27 mouse cellular contexts compared by ENCODE assay signal in genomic region chr17:85847756-85848155, GRCm38 (mm10).
DNase-seq lines count a peak whose midpoint lies in the region; ATAC-seq lines count a peak whose summit lies in the region.
"Had no signal": no experiment of that assay in that cellular context is flagged by ENCODE, and none has a peak within 500 bp of the region (broad histone marks: within the 10 kb centered on the region; RNA-seq: fewer than 3 reads in every experiment).

No protein-coding gene starts in this region.

- peak; percentile 38 for DNase-seq in forebrain, embryonic 11.5 days (ENCODE audit: low spot score)
- no peak for DNase-seq in forebrain, embryonic 14.5 days (ENCODE audit: low spot score)
- DNase-seq in midbrain, embryonic 11.5 days (ENCODE audit: low spot score, missing footprints) = peak; percentile 79
- peak; percentile 79 for DNase-seq in forelimb bud, embryonic 11.5 days (ENCODE audit: low read depth, low spot score)
- DNase-seq in spleen, adult 18-20 months = no peak
- no peak for DNase-seq in spleen, adult 12 weeks (ENCODE audit: low spot score)
- DNase-seq: adrenal gland, postnatal 14 days; cerebellum, adult 8-10 months; cerebellum, postnatal 36 days; forebrain, postnatal 0 days; gastrocnemius, postnatal 25 days; heart, adult 2 months; heart, postnatal 36 days; kidney, adult 8-10 months; kidney, postnatal 4 days; liver, embryonic 13.5 days; lung, postnatal 36 days; right cerebral cortex, postnatal 4 days; thymus, adult 18-20 months; thymus, postnatal 36 days had no signal

- no peaks in the 10 kb centered on the region for H3K27me3 ChIP-seq in forebrain, embryonic 11.5 days (ENCODE audit: control insufficient read depth, insufficient read depth, low read length)
- H3K27me3 ChIP-seq in forebrain, embryonic 14.5 days (replicated peaks; ENCODE audit: control insufficient read depth, insufficient read depth, low read length) = no peaks in the 10 kb centered on the region
- H3K27me3 ChIP-seq in midbrain, embryonic 11.5 days (ENCODE audit: control insufficient read depth, insufficient read depth, low read length) = no peaks in the 10 kb centered on the region
- H3K27me3 ChIP-seq in midbrain, embryonic 16.5 days (ENCODE audit: control insufficient read depth, insufficient read depth, low read depth, low read length) = no peaks in the 10 kb centered on the region; the same call in 1 of the 2 replicates
- H3K27me3 ChIP-seq: heart, embryonic 15.5 days; hindbrain, embryonic 15.5 days; liver, embryonic 13.5 days; lung, embryonic 15.5 days; neural tube, embryonic 13.5 days had no signal

- H3K9ac ChIP-seq in forebrain, embryonic 11.5 days (ENCODE audit: low read length) = no peak overlapping the region
- H3K9ac ChIP-seq in forebrain, embryonic 14.5 days (ENCODE audit: low read length) = no peak overlapping the region
- no peak overlapping the region for H3K9ac ChIP-seq in midbrain, embryonic 11.5 days (ENCODE audit: low read length)
- no peak overlapping the region for H3K9ac ChIP-seq in midbrain, embryonic 16.5 days (ENCODE audit: low read depth, low read length)
- H3K9ac ChIP-seq: forebrain, postnatal 0 days; heart, embryonic 15.5 days; hindbrain, embryonic 15.5 days; liver, embryonic 13.5 days; lung, embryonic 15.5 days; neural tube, embryonic 13.5 days had no signal

- ATAC-seq in forebrain, embryonic 11.5 days (replicated peaks; ENCODE audit: low FRiP score) = no peak
- ATAC-seq in forebrain, embryonic 14.5 days = no peak
- no peak for ATAC-seq in midbrain, embryonic 11.5 days (ENCODE audit: low FRiP score)
- no peak for ATAC-seq in midbrain, embryonic 16.5 days
- ATAC-seq in monocyte, adult 5-6 weeks (replicated peaks; ENCODE audit: insufficient number of reproducible peaks, low FRiP score, low TSS enrichment, poor library complexity, severe bottlenecking) = 0 out of 2 replicates have a peak, but pooled peaks have one; percentile 17
- ATAC-seq: forebrain, postnatal 0 days had no signal

- no peaks in the 10 kb centered on the region for H3K36me3 ChIP-seq in forebrain, embryonic 11.5 days (ENCODE audit: control insufficient read depth, insufficient read depth, low read length)
- H3K36me3 ChIP-seq in forebrain, embryonic 14.5 days (ENCODE audit: control insufficient read depth, insufficient read depth, low read length) = no peaks in the 10 kb centered on the region
- H3K36me3 ChIP-seq in midbrain, embryonic 11.5 days (ENCODE audit: control insufficient read depth, insufficient read depth, low read length) = no peaks in the 10 kb centered on the region
- no peaks in the 10 kb centered on the region for H3K36me3 ChIP-seq in midbrain, embryonic 16.5 days (ENCODE audit: control insufficient read depth, insufficient read depth, low read length)
- H3K36me3 ChIP-seq: heart, embryonic 15.5 days; hindbrain, embryonic 15.5 days; liver, embryonic 13.5 days; lung, embryonic 15.5 days; neural tube, embryonic 13.5 days had no signal

- H3K4me3 ChIP-seq in forebrain, embryonic 11.5 days (ENCODE audit: low read depth, low read length) = no peak overlapping the region
- H3K4me3 ChIP-seq in forebrain, embryonic 14.5 days (ENCODE audit: low read depth, low read length) = no peak overlapping the region
- no peak overlapping the region for H3K4me3 ChIP-seq in midbrain, embryonic 11.5 days (ENCODE audit: low read depth, low read length)
- no peak overlapping the region for H3K4me3 ChIP-seq in midbrain, embryonic 16.5 days (ENCODE audit: low read depth, low read length)
- H3K4me3 ChIP-seq: heart, adult 2 months; heart, embryonic 15.5 days; hindbrain, embryonic 15.5 days; left cerebral cortex, adult 2 months; liver, embryonic 13.5 days; lung, embryonic 15.5 days; neural tube, embryonic 13.5 days had no signal

- 78% methylated on average over 7 of the region's 7 CpGs for WGBS in forebrain, embryonic 11.5 days
- 89% methylated on average over 7 of the region's 7 CpGs for WGBS in forebrain, embryonic 14.5 days
- 78% methylated on average over 7 of the region's 7 CpGs for WGBS in midbrain, embryonic 11.5 days
- WGBS in midbrain, embryonic 16.5 days = 87% methylated on average over 7 of the region's 7 CpGs

- no peaks in the 10 kb centered on the region for H3K9me3 ChIP-seq in forebrain, embryonic 11.5 days (ENCODE audit: control insufficient read depth, low read length)
- H3K9me3 ChIP-seq in forebrain, embryonic 14.5 days (replicated peaks; ENCODE audit: control insufficient read depth, low read length) = no peaks in the 10 kb centered on the region
- H3K9me3 ChIP-seq in midbrain, embryonic 11.5 days (ENCODE audit: control insufficient read depth, low read length) = no peaks in the 10 kb centered on the region
- H3K9me3 ChIP-seq in midbrain, embryonic 16.5 days (replicated peaks; ENCODE audit: control insufficient read depth, low read length, poor library complexity, severe bottlenecking) = no peaks in the 10 kb centered on the region
- H3K9me3 ChIP-seq: heart, embryonic 15.5 days; hindbrain, embryonic 15.5 days; liver, embryonic 13.5 days; lung, embryonic 15.5 days; neural tube, embryonic 13.5 days had no signal

- no peak overlapping the region for H3K27ac ChIP-seq in forebrain, embryonic 11.5 days (ENCODE audit: low read depth, low read length)
- no peak overlapping the region for H3K27ac ChIP-seq in forebrain, embryonic 14.5 days (ENCODE audit: low read depth, low read length)
- no peak overlapping the region for H3K27ac ChIP-seq in midbrain, embryonic 11.5 days (ENCODE audit: low read depth, low read length)
- H3K27ac ChIP-seq in midbrain, embryonic 16.5 days (ENCODE audit: low read length) = no peak overlapping the region
- H3K27ac ChIP-seq: heart, adult 2 months; heart, embryonic 15.5 days; hindbrain, embryonic 15.5 days; left cerebral cortex, adult 2 months; liver, embryonic 13.5 days; lung, embryonic 15.5 days; neural tube, embryonic 13.5 days had no signal

- H3K4me1 ChIP-seq in forebrain, embryonic 11.5 days (replicated peaks; ENCODE audit: control insufficient read depth, insufficient read depth, low read length) = no peaks in the 10 kb centered on the region
- no peaks in the 10 kb centered on the region for H3K4me1 ChIP-seq in forebrain, embryonic 14.5 days (ENCODE audit: control insufficient read depth, insufficient read depth, low read length)
- no peaks in the 10 kb centered on the region for H3K4me1 ChIP-seq in midbrain, embryonic 11.5 days (ENCODE audit: control insufficient read depth, insufficient read depth, low read length)
- no peaks in the 10 kb centered on the region for H3K4me1 ChIP-seq in midbrain, embryonic 16.5 days (ENCODE audit: control insufficient read depth, insufficient read depth, low read length)
- H3K4me1 ChIP-seq: heart, embryonic 15.5 days; hindbrain, embryonic 15.5 days; liver, embryonic 13.5 days; lung, embryonic 15.5 days; neural tube, embryonic 13.5 days had no signal

- H3K4me2 ChIP-seq in forebrain, embryonic 11.5 days (ENCODE audit: low read depth, low read length, severe bottlenecking) = no peak overlapping the region
- no peak overlapping the region for H3K4me2 ChIP-seq in forebrain, embryonic 14.5 days (ENCODE audit: low read length)
- no peak overlapping the region for H3K4me2 ChIP-seq in midbrain, embryonic 11.5 days
- no peak overlapping the region for H3K4me2 ChIP-seq in midbrain, embryonic 16.5 days (ENCODE audit: low read length)
- H3K4me2 ChIP-seq: heart, embryonic 15.5 days; hindbrain, embryonic 15.5 days; liver, embryonic 13.5 days; lung, embryonic 15.5 days; neural tube, embryonic 13.5 days had no signal

Comparison
In these comparisons a context has a peak if more than half of its experiments do, and no peak if none do; other contexts are left out.
1. DNase-seq: peak in forebrain, embryonic 11.5 days (single experiment), midbrain, embryonic 11.5 days (single experiment) and forelimb bud, embryonic 11.5 days (single experiment); none in forebrain, embryonic 14.5 days (single experiment), spleen, adult 18-20 months (0 of 2) and spleen, adult 12 weeks (single experiment).